In genomic region chr4:42951206-42952195, GRCm38 (mm10) we compare ENCODE assay signal across 9 mouse cellular contexts. TPM values are rescaled to one million over a fixed set of nuclear protein-coding genes. Genes with fewer than 3 reads are reported as not detected.
DNase-seq lines count a peak whose midpoint lies in the region; ATAC-seq and TF ChIP-seq lines count a peak whose summit lies in the region.
"Had no signal": no experiment of that assay in that cellular context is flagged by ENCODE, and none has a peak within 500 bp of the region (broad histone marks: within the 10 kb centered on the region; RNA-seq: fewer than 3 reads in every experiment).

No protein-coding gene starts in this region.

- H3K9me3 ChIP-seq in kidney, embryonic 16.5 days (ENCODE audit: low read length), result no peaks in the 10 kb centered on the region
- no peaks in the 10 kb centered on the region for H3K9me3 ChIP-seq in hindbrain, postnatal 0 days (ENCODE audit: low read length)
- H3K9me3 ChIP-seq in neural tube, embryonic 14.5 days (ENCODE audit: control insufficient read depth, low read length), result no peaks in the 10 kb centered on the region

- ATAC-seq in kidney, embryonic 16.5 days (ENCODE audit: low FRiP score, low TSS enrichment), result no peak
- no peak for ATAC-seq in hindbrain, postnatal 0 days
- no peak for ATAC-seq in neural tube, embryonic 14.5 days (ENCODE audit: low read depth)

- 43% methylated on average over 11 of the region's 11 CpGs for WGBS in kidney, embryonic 16.5 days
- 43% methylated on average over 11 of the region's 11 CpGs for WGBS in hindbrain, postnatal 0 days
- 50% methylated on average over 11 of the region's 11 CpGs for WGBS in neural tube, embryonic 14.5 days

- peak overlapping the region; percentile 84 for H3K4me2 ChIP-seq in kidney, embryonic 16.5 days (replicated peaks; ENCODE audit: low read depth, low read length)
- H3K4me2 ChIP-seq in hindbrain, postnatal 0 days (ENCODE audit: low read depth, low read length), result peak overlapping the region; percentile 91
- H3K4me2 ChIP-seq in neural tube, embryonic 14.5 days (ENCODE audit: low read depth, low read length), result peak overlapping the region; percentile 98

- TF ChIP-seq POLR2A in embryonic fibroblast, embryonic 13.5 days (IDR thresholded peaks at IDR 0.05; ENCODE audit: low read depth, low read length), result 0 out of 2 replicates have a peak, but pooled peaks have one; percentile 8

- no peak for TF ChIP-seq CTCF in embryonic fibroblast, embryonic 13.5 days (IDR thresholded peaks at IDR 0.05; ENCODE audit: borderline replicate concordance, insufficient read depth, low read length)
- no peak for TF ChIP-seq CTCF in hindbrain, postnatal 0 days (IDR thresholded peaks at IDR 0.05; ENCODE audit: low read depth)

- no peaks in the 10 kb centered on the region for H3K36me3 ChIP-seq in kidney, embryonic 16.5 days (ENCODE audit: insufficient read depth, low read length)
- peaks cover under 1% of the 10 kb centered on the region for H3K36me3 ChIP-seq in hindbrain, postnatal 0 days (ENCODE audit: insufficient read depth, low read length)
- H3K36me3 ChIP-seq in neural tube, embryonic 14.5 days (ENCODE audit: control insufficient read depth, insufficient read depth, low read length), result peaks cover 18% of the 10 kb centered on the region

- no peak for DNase-seq in kidney, postnatal 14 days
- DNase-seq in hindbrain, postnatal 0 days (ENCODE audit: low spot score), result peak; percentile 47
- DNase-seq in embryo, embryonic 9.5 days (ENCODE audit: extremely low spot score), result no peak
- no peak for DNase-seq in embryo, embryonic 10.5 days (ENCODE audit: low spot score)
- no peak for DNase-seq in adrenal gland, postnatal 36 days

- H3K4me3 ChIP-seq in kidney, embryonic 16.5 days (ENCODE audit: low read length), result peak overlapping the region; percentile 71; the same call in 1 of the 2 replicates
- peak overlapping the region; percentile 49 for H3K4me3 ChIP-seq in embryonic fibroblast, embryonic 13.5 days (ENCODE audit: insufficient read depth, low read length)
- peak overlapping the region; percentile 78 for H3K4me3 ChIP-seq in hindbrain, postnatal 0 days (ENCODE audit: low read length)
- H3K4me3 ChIP-seq in neural tube, embryonic 14.5 days (ENCODE audit: low read depth, low read length), result peak overlapping the region; percentile 78

- H3K27me3 ChIP-seq in kidney, embryonic 16.5 days (ENCODE audit: insufficient read depth, low read length), result no peaks in the 10 kb centered on the region
- no peaks in the 10 kb centered on the region for H3K27me3 ChIP-seq in hindbrain, postnatal 0 days (ENCODE audit: insufficient read depth, low read length)
- no peaks in the 10 kb centered on the region for H3K27me3 ChIP-seq in neural tube, embryonic 14.5 days (ENCODE audit: control insufficient read depth, insufficient read depth, low read length)

- no peak overlapping the region for H3K27ac ChIP-seq in kidney, embryonic 16.5 days (ENCODE audit: low read length)
- peak overlapping the region; percentile 43; the same call in 1 of the 2 replicates for H3K27ac ChIP-seq in embryonic fibroblast, embryonic 13.5 days (ENCODE audit: insufficient read depth, low read length)
- peak overlapping the region; percentile 71 for H3K27ac ChIP-seq in hindbrain, postnatal 0 days
- H3K27ac ChIP-seq in neural tube, embryonic 14.5 days (ENCODE audit: low read depth, low read length), result peak overlapping the region; percentile 97

- H3K4me1 ChIP-seq in kidney, embryonic 16.5 days (ENCODE audit: insufficient read depth, low read length), result peaks cover 29% of the 10 kb centered on the region
- peaks cover 19% of the 10 kb centered on the region for H3K4me1 ChIP-seq in embryonic fibroblast, embryonic 13.5 days (ENCODE audit: control insufficient read depth, insufficient read depth, low read length)
- H3K4me1 ChIP-seq in hindbrain, postnatal 0 days (ENCODE audit: insufficient read depth, low read length), result peaks cover 58% of the 10 kb centered on the region
- H3K4me1 ChIP-seq in neural tube, embryonic 14.5 days (ENCODE audit: control insufficient read depth, insufficient read depth, low read length), result peaks cover 61% of the 10 kb centered on the region

- peak overlapping the region; percentile 9; the same call in 1 of the 2 replicates for H3K9ac ChIP-seq in kidney, embryonic 16.5 days (replicated peaks; ENCODE audit: low read length)
- H3K9ac ChIP-seq in hindbrain, postnatal 0 days (replicated peaks; ENCODE audit: low read length), result peak overlapping the region; percentile 94
- peak overlapping the region; percentile 98 for H3K9ac ChIP-seq in neural tube, embryonic 14.5 days (replicated peaks; ENCODE audit: low read depth, low read length)

RNA-seq across cellular contexts. Expression of gene Dnajb5, which starts 1.9 kb away (rescaled TPM):
- 7.3 and 7.5 TPM in 2 replicates for polyA plus RNA-seq in kidney, embryonic 16.5 days (2015; fragmentation: Nextera tagmentation; extraction: Ambion mirVana)
- 31.3 and 38.5 TPM in 2 replicates for polyA plus RNA-seq in embryonic fibroblast, embryonic 13.5 days (2011; ENCODE audit: insufficient read length, low read depth, missing spikeins)
- total RNA-seq in hindbrain, postnatal 0 days (2014; rRNA removed), result 88.0 and 96.9 TPM in 2 replicates
- polyA plus RNA-seq in hindbrain, postnatal 0 days (2015; fragmentation: Nextera tagmentation; extraction: Ambion mirVana), result 28.1 and 33.4 TPM in 2 replicates
- 44.1 and 44.7 TPM in 2 replicates for polyA plus RNA-seq in neural tube, embryonic 14.5 days (2014; fragmentation: Nextera tagmentation; extraction: Ambion mirVana)
- total RNA-seq in adrenal gland, postnatal 36 days (2021), result 10 to 100 TPM; 10.9 to 35.1 TPM

RNA-seq across cellular contexts. Expression of gene 1700022I11Rik, which starts 17.9 kb away (rescaled TPM):
- 0.39 and 1.7 TPM in 2 replicates for polyA plus RNA-seq in kidney, embryonic 16.5 days (2015; fragmentation: Nextera tagmentation; extraction: Ambion mirVana)
- polyA plus RNA-seq in embryonic fibroblast, embryonic 13.5 days (2011; ENCODE audit: insufficient read length, low read depth, missing spikeins), result not detected in 2 replicates
- total RNA-seq in hindbrain, postnatal 0 days (2014; rRNA removed), result not detected in 2 replicates
- 0.37 and 0.60 TPM in 2 replicates for polyA plus RNA-seq in hindbrain, postnatal 0 days (2015; fragmentation: Nextera tagmentation; extraction: Ambion mirVana)
- 0.50 and 1.1 TPM in 2 replicates for polyA plus RNA-seq in neural tube, embryonic 14.5 days (2014; fragmentation: Nextera tagmentation; extraction: Ambion mirVana)
- not detected for total RNA-seq in adrenal gland, postnatal 36 days (2021)
- total RNA-seq: left cerebral cortex, postnatal 14 days had no signal

RNA-seq across cellular contexts. Expression of gene Phf24, which starts 35.0 kb away (rescaled TPM):
- polyA plus RNA-seq in kidney, embryonic 16.5 days (2015; fragmentation: Nextera tagmentation; extraction: Ambion mirVana), result 0.44 and 0.79 TPM in 2 replicates
- polyA plus RNA-seq in embryonic fibroblast, embryonic 13.5 days (2011; ENCODE audit: insufficient read length, low read depth, missing spikeins), result not detected in 2 replicates
- 123 and 130 TPM in 2 replicates for total RNA-seq in hindbrain, postnatal 0 days (2014; rRNA removed)
- polyA plus RNA-seq in hindbrain, postnatal 0 days (2015; fragmentation: Nextera tagmentation; extraction: Ambion mirVana), result 33.9 and 38.6 TPM in 2 replicates
- polyA plus RNA-seq in neural tube, embryonic 14.5 days (2014; fragmentation: Nextera tagmentation; extraction: Ambion mirVana), result 41.1 and 48.7 TPM in 2 replicates
- 1 to 10 TPM; 1.3 to 1.8 TPM for total RNA-seq in adrenal gland, postnatal 36 days (2021)

RNA-seq across cellular contexts. Expression of gene Vcp, which starts 48.8 kb away (rescaled TPM):
- 560 and 578 TPM in 2 replicates for polyA plus RNA-seq in kidney, embryonic 16.5 days (2015; fragmentation: Nextera tagmentation; extraction: Ambion mirVana)
- 310 and 337 TPM in 2 replicates for polyA plus RNA-seq in embryonic fibroblast, embryonic 13.5 days (2011; ENCODE audit: insufficient read length, low read depth, missing spikeins)
- 187 and 191 TPM in 2 replicates for total RNA-seq in hindbrain, postnatal 0 days (2014; rRNA removed)
- polyA plus RNA-seq in hindbrain, postnatal 0 days (2015; fragmentation: Nextera tagmentation; extraction: Ambion mirVana), result 445 and 455 TPM in 2 replicates
- 435 and 534 TPM in 2 replicates for polyA plus RNA-seq in neural tube, embryonic 14.5 days (2014; fragmentation: Nextera tagmentation; extraction: Ambion mirVana)
- total RNA-seq in adrenal gland, postnatal 36 days (2021), result 100 to 1,000 TPM; 332 to 368 TPM

RNA-seq across cellular contexts. Expression of gene Fancg, which starts 58.8 kb away (rescaled TPM):
- polyA plus RNA-seq in kidney, embryonic 16.5 days (2015; fragmentation: Nextera tagmentation; extraction: Ambion mirVana), result 19.5 and 20.6 TPM in 2 replicates
- 7.7 and 9.4 TPM in 2 replicates for polyA plus RNA-seq in embryonic fibroblast, embryonic 13.5 days (2011; ENCODE audit: insufficient read length, low read depth, missing spikeins)
- 10.5 and 13.1 TPM in 2 replicates for total RNA-seq in hindbrain, postnatal 0 days (2014; rRNA removed)
- polyA plus RNA-seq in hindbrain, postnatal 0 days (2015; fragmentation: Nextera tagmentation; extraction: Ambion mirVana), result 14.2 and 14.5 TPM in 2 replicates
- 18.9 and 21.6 TPM in 2 replicates for polyA plus RNA-seq in neural tube, embryonic 14.5 days (2014; fragmentation: Nextera tagmentation; extraction: Ambion mirVana)
- total RNA-seq in adrenal gland, postnatal 36 days (2021), result 10 to 100 TPM in 1 of 2 experiments, 1 to 10 TPM in 1; 6.3 to 14.2 TPM

Comparison
In these comparisons a context has a peak if more than half of its experiments do, and no peak if none do; other contexts are left out.
1. H3K9ac ChIP-seq: peak in every context shown above with its lines; median percentile 98 in neural tube, embryonic 14.5 days; 94 in hindbrain, postnatal 0 days; 9 in kidney, embryonic 16.5 days.
2. RNA of gene Phf24, which starts 35.0 kb away (polyA plus RNA-seq): 41.1 to 48.7 TPM in neural tube, embryonic 14.5 days and 33.9 to 38.6 TPM in hindbrain, postnatal 0 days; 0.44 to 0.79 TPM in kidney, embryonic 16.5 days and not detected in embryonic fibroblast, embryonic 13.5 days; every median in the first group is over 10 times any median in the second.
3. Peak in every context shown above with its lines, with median percentiles within 50 percentile points of each other: H3K4me2 ChIP-seq and H3K4me3 ChIP-seq.